Mouse (Mus musculus) olfactory bulb, adult 2 months (tissue): ENCODE measurements around the gene Dgkb.

Experiments used
- CTCF ChIP-seq: fragments of 200-500 bp; IDR thresholded peaks from 2 replicates; pipeline ENCODE4 v1.5.1; 2012; ENCODE audit warnings: low read depth, mild to moderate bottlenecking, low read length, moderate library complexity; ENCODE audit not compliant: insufficient read depth
- POLR2A ChIP-seq: fragments of 200-500 bp; IDR thresholded peaks from 2 replicates; pipeline ENCODE4 v1.6.1; 2012; ENCODE audit warnings: mild to moderate bottlenecking, low read depth, low read length, moderate library complexity; ENCODE audit not compliant: insufficient read depth

GRCm38 (mm10) chr12:38301497-38301896 lies 484.0 kb downstream of the Dgkb start:
- TF ChIP-seq CTCF (no peak), POLR2A (no peak)
